Mouse (Mus musculus) midbrain, embryonic 13.5 days (tissue): ENCODE results near the gene Gm28539. TPM values are rescaled to one million over a fixed set of nuclear protein-coding genes. Genes with fewer than 3 reads are reported as not detected.
A peak's percentile ranks its signal among the peaks of the same experiment; 100 is the strongest.

ENCODE experiments used
- ATAC-seq: fragments of 200-750 bp; cut with Nextera tagmentation; 2 replicates; pipeline ENCODE4 v1.8.0; 2017; ENCODE audit warnings: mild to moderate bottlenecking, moderate TSS enrichment, moderate library complexity
- H3K27ac ChIP-seq: fragments of 300-500 bp; sonication (generic); 2 replicates; pipeline ENCODE4 v1.5.1; 2015; ENCODE audit warnings: inconsistent platforms, mild to moderate bottlenecking, moderate library complexity
- H3K27me3 ChIP-seq: fragments of 300-500 bp; sonication (generic); 2 replicates; pipeline ENCODE4 v1.6.1; 2015; ENCODE audit warnings: mild to moderate bottlenecking, inconsistent platforms
- H3K36me3 ChIP-seq: fragments of 300-500 bp; sonication (generic); 2 replicates; pipeline ENCODE4 v1.6.1; 2015; ENCODE audit warnings: mild to moderate bottlenecking, inconsistent platforms
- H3K4me1 ChIP-seq: fragments of 300-500 bp; sonication (generic); replicated peaks from 2 replicates; pipeline ENCODE4 v1.6.1; 2015; ENCODE audit warnings: inconsistent platforms
- H3K4me2 ChIP-seq: fragments of 300-500 bp; sonication (generic); replicated peaks from 2 replicates; pipeline ENCODE4 v1.6.1; 2015; ENCODE audit warnings: moderate library complexity, mild to moderate bottlenecking, inconsistent platforms
- H3K4me3 ChIP-seq: fragments of 300-500 bp; sonication (generic); replicated peaks from 2 replicates; pipeline ENCODE4 v1.5.1; 2015; ENCODE audit warnings: mild to moderate bottlenecking, inconsistent platforms
- H3K9ac ChIP-seq: fragments of 300-500 bp; sonication (generic); replicated peaks from 2 replicates; pipeline ENCODE4 v1.6.1; 2015; ENCODE audit warnings: mild to moderate bottlenecking, inconsistent platforms
- H3K9me3 ChIP-seq: fragments of 300-500 bp; sonication (generic); 2 replicates; pipeline ENCODE4 v1.6.1; 2016; ENCODE audit warnings: mild to moderate bottlenecking, inconsistent platforms
- WGBS: fragments of 180-500 bp; shearing (Covaris S2); methylation state at CpG from one replicate; pipeline ENCODE4 v1.1.7; 2015; 5-methylcytosine and 5-hydroxymethylcytosine counted together
- polyA plus RNA-seq: library from polyadenylated mRNA; unstranded; fragments of >200 nt; fragmentation: Nextera tagmentation; extraction: Ambion mirVana; gene quantifications from 2 replicates; pipeline ENCODE4 v1.2.1, GENCODE M21; 2015

Gm28539 gene
- 0.23 TPM in 1 of 2 replicates, not detected in the other for polyA plus RNA-seq

GRCm38 (mm10) chr16:18836468-18837208, at the start of gene Gm28539, which contains the start of gene 2510002D24Rik:
TSS of gene Gm28539 (plus strand) at chr16:18836584.
TSS of gene 2510002D24Rik (plus strand) at chr16:18836578.
- Histone ChIP-seq H3K4me3 (peak within 1 kb of the TSS; percentile 90), H3K36me3 (peaks cover 53% of the 10 kb centered on the region), H3K4me1 (peaks cover 7% of the 10 kb centered on the region), H3K27ac (peak within 1 kb of the TSS; percentile 71; the same call in 1 of the 2 replicates), H3K27me3 (no peaks in the 10 kb centered on the region), H3K9ac (peak within 1 kb of the TSS; percentile 93), H3K9me3 (no peaks in the 10 kb centered on the region), H3K4me2 (peak within 1 kb of the TSS; percentile 75)
- peak; percentile 99 for ATAC-seq
- 2% methylated on average over 46 of the region's 46 CpGs for WGBS

GRCm38 (mm10) chr16:18786652-18787051, 49.7 kb upstream of the Gm28539 start:
- H3K27ac ChIP-seq: no peak overlapping the region
- no peaks in the 10 kb centered on the region for H3K9me3 ChIP-seq
- no peak overlapping the region for H3K9ac ChIP-seq
- peaks cover 29% of the 10 kb centered on the region for H3K36me3 ChIP-seq
- no peak for ATAC-seq
- H3K4me2 ChIP-seq: no peak overlapping the region
- 95% methylated on average over 10 of the region's 10 CpGs for WGBS
- H3K4me1 ChIP-seq: no peaks in the 10 kb centered on the region
- no peaks in the 10 kb centered on the region for H3K27me3 ChIP-seq
- H3K4me3 ChIP-seq: no peak overlapping the region

- H3K36me3 ChIP-seq: peaks cover 22% of the 10 kb centered on the region
- no peaks in the 10 kb centered on the region for H3K9me3 ChIP-seq
- H3K27me3 ChIP-seq: no peaks in the 10 kb centered on the region
- H3K4me2 ChIP-seq: no peak overlapping the region
- ATAC-seq: no peak
- H3K27ac ChIP-seq: no peak overlapping the region
- H3K9ac ChIP-seq: no peak overlapping the region
- WGBS: 94% methylated on average over 10 of the region's 10 CpGs
- H3K4me1 ChIP-seq: no peaks in the 10 kb centered on the region
- H3K4me3 ChIP-seq: no peak overlapping the region
Observed at GRCm38 (mm10) chr16:18788627-18789406, 47.6 kb upstream of the Gm28539 start.

GRCm38 (mm10) chr16:18795223-18795899, 41.0 kb upstream of the Gm28539 start:
- no peak for ATAC-seq
- WGBS: 93% methylated on average over 11 of the region's 11 CpGs
- no peak overlapping the region for H3K27ac ChIP-seq
- no peak overlapping the region for H3K4me3 ChIP-seq
- H3K27me3 ChIP-seq: no peaks in the 10 kb centered on the region
- no peak overlapping the region for H3K9ac ChIP-seq
- no peaks in the 10 kb centered on the region for H3K9me3 ChIP-seq
- H3K36me3 ChIP-seq: peaks cover 36% of the 10 kb centered on the region
- H3K4me1 ChIP-seq: no peaks in the 10 kb centered on the region
- no peak overlapping the region for H3K4me2 ChIP-seq

- ATAC-seq: no peak
- 90% methylated on average over 7 of the region's 7 CpGs for WGBS
- peaks cover 41% of the 10 kb centered on the region for H3K36me3 ChIP-seq
Observed at GRCm38 (mm10) chr16:18796645-18797044, 39.7 kb upstream of the Gm28539 start.

GRCm38 (mm10) chr16:18798151-18798550, 38.2 kb upstream of the Gm28539 start:
- no peaks in the 10 kb centered on the region for H3K4me1 ChIP-seq
- H3K27me3 ChIP-seq: no peaks in the 10 kb centered on the region
- no peaks in the 10 kb centered on the region for H3K9me3 ChIP-seq
- H3K27ac ChIP-seq: no peak overlapping the region
- ATAC-seq: no peak
- 91% methylated on average over 5 of the region's 5 CpGs for WGBS
- 0 out of 2 replicates have a peak overlapping the region, but pooled peaks have one; percentile 14 for H3K9ac ChIP-seq
- H3K4me2 ChIP-seq: no peak overlapping the region
- no peak overlapping the region for H3K4me3 ChIP-seq
- H3K36me3 ChIP-seq: peaks cover 41% of the 10 kb centered on the region

More at GRCm38 (mm10) chr16:18796645-18797044, 39.7 kb upstream of the Gm28539 start:
- no peak overlapping the region for H3K4me3 ChIP-seq
- H3K27me3 ChIP-seq: no peaks in the 10 kb centered on the region
- no peak overlapping the region for H3K27ac ChIP-seq
- H3K4me2 ChIP-seq: no peak overlapping the region
- H3K9me3 ChIP-seq: no peaks in the 10 kb centered on the region
- H3K4me1 ChIP-seq: no peaks in the 10 kb centered on the region
- no peak overlapping the region for H3K9ac ChIP-seq

GRCm38 (mm10) chr16:18798841-18799240, 37.5 kb upstream of the Gm28539 start:
- WGBS: 65% methylated on average over 2 of the region's 2 CpGs
- Histone ChIP-seq H3K27ac (no peak overlapping the region), H3K4me2 (no peak overlapping the region), H3K27me3 (no peaks in the 10 kb centered on the region), H3K36me3 (peaks cover 42% of the 10 kb centered on the region), H3K9me3 (no peaks in the 10 kb centered on the region), H3K4me3 (no peak overlapping the region), H3K9ac (no peak overlapping the region), H3K4me1 (no peaks in the 10 kb centered on the region)
- peak; percentile 55; the same call in 1 of the 2 replicates for ATAC-seq

GRCm38 (mm10) chr16:18805746-18806145, 30.6 kb upstream of the Gm28539 start:
- Histone ChIP-seq H3K4me3 (no peak overlapping the region), H3K27ac (no peak overlapping the region), H3K36me3 (peaks cover 33% of the 10 kb centered on the region), H3K9ac (no peak overlapping the region), H3K9me3 (no peaks in the 10 kb centered on the region), H3K27me3 (no peaks in the 10 kb centered on the region), H3K4me1 (peaks cover 2% of the 10 kb centered on the region), H3K4me2 (no peak overlapping the region)
- 93% methylated on average over 2 of the region's 2 CpGs for WGBS
- no peak for ATAC-seq

- Histone ChIP-seq H3K4me2 (no peak overlapping the region), H3K4me1 (peaks cover 22% of the 10 kb centered on the region), H3K27ac (no peak overlapping the region), H3K9me3 (no peaks in the 10 kb centered on the region), H3K27me3 (no peaks in the 10 kb centered on the region), H3K9ac (no peak overlapping the region), H3K36me3 (peaks cover 26% of the 10 kb centered on the region), H3K4me3 (no peak overlapping the region)
- ATAC-seq: no peak
- WGBS: 93% methylated on average over 5 of the region's 5 CpGs
Observed at GRCm38 (mm10) chr16:18809001-18809400, 27.4 kb upstream of the Gm28539 start.

- Histone ChIP-seq H3K27ac (no peak overlapping the region), H3K4me1 (peaks cover 23% of the 10 kb centered on the region), H3K4me3 (peak overlapping the region; percentile 77), H3K9me3 (no peaks in the 10 kb centered on the region), H3K4me2 (peak overlapping the region; percentile 81), H3K36me3 (peaks cover 27% of the 10 kb centered on the region), H3K27me3 (no peaks in the 10 kb centered on the region), H3K9ac (peak overlapping the region; percentile 50)
- ATAC-seq: peak; percentile 16
- 10% methylated on average over 5 of the region's 5 CpGs for WGBS
Observed at GRCm38 (mm10) chr16:18811032-18811431, 25.4 kb upstream of the Gm28539 start.

- peak; percentile 95 for ATAC-seq
Observed at GRCm38 (mm10) chr16:18811468-18812384, 24.7 kb upstream of the Gm28539 start, which contains the start of the genes Ufd1 and Cdc45. TSS of gene Ufd1 (plus strand) at chr16:18811779. TSS of gene Cdc45 (minus strand) at chr16:18811987.

More at GRCm38 (mm10) chr16:18811468-18812384, 24.7 kb upstream of the Gm28539 start, which contains the start of the genes Ufd1 and Cdc45:
- Histone ChIP-seq H3K27me3 (no peaks in the 10 kb centered on the region), H3K4me1 (peaks cover 23% of the 10 kb centered on the region), H3K27ac (peak within 1 kb of the TSS; percentile 40), H3K36me3 (peaks cover 31% of the 10 kb centered on the region), H3K4me2 (peak within 1 kb of the TSS; percentile 81), H3K9me3 (no peaks in the 10 kb centered on the region), H3K9ac (peak within 1 kb of the TSS; percentile 85), H3K4me3 (peak within 1 kb of the TSS; percentile 77)
- 0% methylated on average over 42 of the region's 42 CpGs for WGBS
